Mouse (Mus musculus): ENCODE data around the gene Ppcs. TPM values are rescaled to one million over a fixed set of nuclear protein-coding genes. Genes with fewer than 3 reads are reported as not detected.

Ppcs gene
- polyA plus RNA-seq (2012; rRNA removed), result 24.4 and 28.1 TPM in 2 replicates

DNA sequence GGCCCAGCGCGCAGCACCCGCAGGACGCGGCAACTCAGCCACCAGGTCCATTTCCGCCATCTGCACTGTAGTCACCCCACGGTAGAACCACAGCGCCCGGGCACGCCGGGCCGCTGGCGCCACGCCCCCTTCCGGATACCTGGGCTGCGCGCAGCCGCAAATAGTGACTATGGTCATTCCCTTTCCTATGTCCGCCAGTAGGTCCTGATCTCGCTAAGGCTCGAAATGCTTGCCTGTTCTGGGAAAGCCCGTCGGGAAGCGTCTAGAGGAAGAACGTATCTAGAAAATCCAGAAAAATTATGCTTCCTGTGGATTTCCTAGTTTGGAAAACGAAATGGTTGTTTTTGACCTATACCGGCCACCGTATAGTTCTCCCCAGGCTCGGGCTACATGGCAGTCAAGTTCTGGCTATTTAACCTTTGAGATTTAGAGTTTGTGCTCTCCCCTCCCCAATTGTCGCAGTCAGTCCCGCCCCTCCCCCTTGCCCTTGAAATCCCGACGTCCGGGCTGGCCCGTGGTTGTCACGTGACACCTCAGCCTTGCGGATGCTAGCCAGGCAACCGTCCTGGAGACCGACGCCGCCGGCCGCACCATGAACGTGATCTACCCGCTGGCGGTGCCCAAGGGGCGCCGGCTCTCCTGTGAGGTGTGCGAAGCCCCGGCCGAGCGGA is at the start of gene Ppcs, which contains the start of gene Zmynd12:
Gene Ppcs, minus strand, starts transcription at position 127 of the 671 bp plus-strand sequence.
Gene Zmynd12, plus strand, starts transcription at position 521 of the 671 bp plus-strand sequence.

DNA sequence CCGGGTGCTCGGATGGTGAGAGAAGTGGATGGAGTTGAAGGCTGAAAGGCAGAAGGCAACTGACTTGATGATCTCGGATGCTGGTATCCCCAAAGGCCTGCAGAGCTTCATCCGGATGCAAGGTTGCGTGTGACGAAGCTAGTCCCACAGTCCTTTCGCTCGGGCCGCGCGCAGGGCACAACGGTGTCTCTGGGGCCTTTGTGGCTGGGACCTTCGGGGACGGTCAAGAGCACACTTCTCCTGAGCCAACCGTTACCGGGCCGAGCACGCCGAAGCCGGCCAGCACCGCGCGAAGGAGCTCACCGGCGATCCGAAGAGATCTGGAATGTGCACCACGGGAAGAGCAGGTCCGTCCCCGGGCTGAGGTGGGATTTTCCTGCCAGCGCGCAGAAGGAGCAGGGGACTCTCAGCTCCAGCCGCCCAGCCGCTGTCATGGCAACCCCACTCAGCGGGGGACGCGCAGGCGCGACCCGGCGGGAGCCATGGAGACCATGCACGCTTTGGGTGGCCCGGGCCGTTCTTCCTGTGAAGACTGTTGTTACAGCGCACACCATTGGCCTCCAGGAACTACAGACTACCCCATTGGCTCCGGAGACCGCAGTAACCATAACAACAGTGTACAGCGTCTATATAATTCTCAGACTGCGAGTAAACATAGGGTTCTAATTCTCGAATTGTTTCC is 7.0 kb downstream of the Ppcs start, which contains the start of gene Ccdc30:
Gene Ccdc30, minus strand, starts transcription at position 450 of the 682 bp plus-strand sequence.

Other genes with a start within 250 kb of the Ppcs start
- 11.5 and 12.1 TPM in 2 replicates for gene Zfp691, start 248.2 kb downstream of the Ppcs start, polyA plus RNA-seq (2012; rRNA removed)
- gene Ermap, start 232.4 kb downstream of the Ppcs start, polyA plus RNA-seq (2012; rRNA removed), result 0.06 and 0.27 TPM in 2 replicates
- 33.4 and 37.7 TPM in 2 replicates for gene Svbp, start 227.1 kb downstream of the Ppcs start, polyA plus RNA-seq (2012; rRNA removed)
- not detected in 2 replicates for gene Tmem269, start 204.2 kb downstream of the Ppcs start, polyA plus RNA-seq (2012; rRNA removed)
- 4.8 and 6.9 TPM in 2 replicates for gene AU022252, start 189.7 kb downstream of the Ppcs start, polyA plus RNA-seq (2012; rRNA removed)
- gene P3h1, start 189.5 kb downstream of the Ppcs start, polyA plus RNA-seq (2012; rRNA removed), result 11.4 and 14.1 TPM in 2 replicates
- gene Cldn19, start 167.0 kb downstream of the Ppcs start, polyA plus RNA-seq (2012; rRNA removed), result 0.02 and 0.13 TPM in 2 replicates
- 157 and 196 TPM in 2 replicates for gene Ybx1, start 127.8 kb downstream of the Ppcs start, polyA plus RNA-seq (2012; rRNA removed)
- gene Ppih, start 101.9 kb downstream of the Ppcs start, polyA plus RNA-seq (2012; rRNA removed), result 2.9 and 5.5 TPM in 2 replicates
- gene Ccdc30, start 6.9 kb downstream of the Ppcs start, polyA plus RNA-seq (2012; rRNA removed), result 0.19 and 0.21 TPM in 2 replicates
- 0.84 and 2.2 TPM in 2 replicates for gene Zmynd12, start 394 bp upstream of the Ppcs start, polyA plus RNA-seq (2012; rRNA removed)
- gene Rimkla, start 70.2 kb upstream of the Ppcs start, polyA plus RNA-seq (2012; rRNA removed), result 0.82 and 0.93 TPM in 2 replicates
- 9.2 and 12.6 TPM in 2 replicates for gene Foxj3, start 114.6 kb upstream of the Ppcs start, polyA plus RNA-seq (2012; rRNA removed)
- 7.7 and 8.9 TPM in 2 replicates for gene Frg2f1, start 117.1 kb upstream of the Ppcs start, polyA plus RNA-seq (2012; rRNA removed)
- 4,090 and 6,344 TPM in 2 replicates for gene Guca2a, start 215.3 kb upstream of the Ppcs start, polyA plus RNA-seq (2012; rRNA removed)
- 43.3 and 57.6 TPM in 2 replicates for gene Guca2b, start 236.5 kb upstream of the Ppcs start, polyA plus RNA-seq (2012; rRNA removed)